Mouse (Mus musculus) megakaryocyte, embryonic 14.5 days (primary cell): ENCODE measurements at regions not wholly inside any gene's neighbourhood (a gene's known extent, or its start where the extent isn't known, plus 50 kb on each side); places are given as distances from the start of the nearest gene placed in this dataset.

Experiments used
- FLI1 ChIP-seq: IDR thresholded peaks from 2 replicates; pipeline ENCODE4 v1.6.1; 2012; ENCODE audit warnings: low read length, inconsistent platforms, mixed read lengths
- GATA1 ChIP-seq: IDR thresholded peaks from 3 replicates; pipeline ENCODE4 v1.6.1; 2012; ENCODE audit warnings: mixed read lengths, low read length, inconsistent platforms, borderline replicate concordance

- TF ChIP-seq GATA1 (no peak), FLI1 (no peak)
These were observed 111.2 kb upstream of the Stac start for GRCm38 (mm10) chr9:111801381-111801780.
